Mouse (Mus musculus) kidney, postnatal 0 days (tissue): Measurements from ENCODE around the gene Phactr2. TPM values are rescaled to one million over a fixed set of nuclear protein-coding genes. Genes with fewer than 3 reads are reported as not detected.
A peak's percentile ranks its signal among the peaks of the same experiment; 100 is the strongest.

Experiments
- ATAC-seq: fragments of 200-750 bp; cut with Nextera tagmentation; replicated peaks from 2 replicates; pipeline ENCODE4 v1.8.0; 2017; ENCODE audit warnings: low read depth, moderate number of reproducible peaks, moderate TSS enrichment, moderate library complexity; ENCODE audit not compliant: low FRiP score
- DNase-seq: peaks from one replicate; pipeline ENCODE4 v3.0.0-alpha.2; 2016; ENCODE audit warnings: low spot score
- H3K27ac ChIP-seq: fragments of 300-500 bp; sonication (generic); 2 replicates; pipeline ENCODE4 v1.5.1; 2014; ENCODE audit warnings: mild to moderate bottlenecking
- H3K27me3 ChIP-seq: fragments of 300-500 bp; sonication (generic); 2 replicates; pipeline ENCODE4 v1.6.1; 2014; ENCODE audit warnings: low read length, mixed read lengths; ENCODE audit not compliant: insufficient read depth
- H3K36me3 ChIP-seq: fragments of 300-500 bp; sonication (generic); 2 replicates; pipeline ENCODE4 v1.6.1; 2014; ENCODE audit warnings: low read length, mixed read lengths; ENCODE audit not compliant: insufficient read depth
- H3K4me1 ChIP-seq: fragments of 300-500 bp; sonication (generic); replicated peaks from 2 replicates; pipeline ENCODE4 v1.6.1; 2014; ENCODE audit warnings: antibody characterized with exemption, low read length, mixed read lengths; ENCODE audit not compliant: insufficient read depth
- H3K4me2 ChIP-seq: fragments of 300-500 bp; sonication (generic); 2 replicates; pipeline ENCODE4 v1.6.1; 2014; ENCODE audit warnings: mild to moderate bottlenecking, low read length, moderate library complexity, mixed read lengths
- H3K4me3 ChIP-seq: fragments of 300-500 bp; sonication (generic); replicated peaks from 2 replicates; pipeline ENCODE4 v1.5.1; 2014; ENCODE audit warnings: low read depth, low read length
- H3K9ac ChIP-seq: fragments of 300-500 bp; sonication (generic); 2 replicates; pipeline ENCODE4 v1.6.1; 2014; ENCODE audit warnings: low read depth, low read length
- H3K9me3 ChIP-seq: fragments of 300-500 bp; sonication (generic); replicated peaks from 2 replicates; pipeline ENCODE4 v1.6.1; 2016; ENCODE audit warnings: low read length, inconsistent platforms, mixed read lengths
- CTCF ChIP-seq: IDR thresholded peaks from 2 replicates; pipeline ENCODE4 v1.5.1; 2016; ENCODE audit warnings: antibody characterized with exemption, low read depth, mild to moderate bottlenecking, moderate library complexity
- WGBS: fragments of 180-500 bp; shearing (Covaris S2); extraction: QIAGEN DNeasy Blood & Tissue Kit; methylation state at CpG from one replicate; pipeline ENCODE4 v1.1.7; 2014; 5-methylcytosine and 5-hydroxymethylcytosine counted together
- polyA plus RNA-seq: library from polyadenylated mRNA; unstranded; fragments of >200 nt; fragmentation: Nextera tagmentation; extraction: Ambion mirVana; gene quantifications from 2 replicates; pipeline ENCODE4 v1.2.1, GENCODE M21; 2015

Gene Phactr2
- polyA plus RNA-seq, 1 experiment from 2014 or later, result 26.4 TPM

DNA sequence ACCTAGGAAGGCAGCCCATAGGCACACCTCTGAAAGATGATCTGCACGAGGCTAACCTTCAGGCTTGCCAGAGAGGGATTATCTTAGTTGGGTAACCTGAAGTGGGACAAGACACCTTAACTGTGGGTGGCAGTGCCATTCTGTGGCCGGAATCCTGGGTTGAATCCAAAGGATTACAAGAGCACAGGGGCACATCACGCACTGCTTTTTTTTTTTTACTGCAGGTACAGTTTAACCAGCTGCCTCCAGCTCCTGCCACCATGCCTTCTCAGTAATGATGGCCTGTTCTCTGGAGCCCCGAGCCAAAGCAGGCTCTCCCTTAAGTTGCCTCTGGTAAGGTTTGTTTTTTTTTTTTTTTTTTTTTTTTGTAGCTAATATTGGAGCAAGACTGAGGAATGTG lies 33.9 kb downstream of the Phactr2 start:
- DNase-seq (no peak), ATAC-seq (no peak)
- Histone ChIP-seq H3K27ac (no peak overlapping the region), H3K9ac (no peak overlapping the region), H3K4me1 (no peaks in the 10 kb centered on the region), H3K27me3 (no peaks in the 10 kb centered on the region), H3K4me2 (no peak overlapping the region), H3K9me3 (no peaks in the 10 kb centered on the region), H3K4me3 (no peak overlapping the region), H3K36me3 (no peaks in the 10 kb centered on the region)
- no peak for TF ChIP-seq CTCF
- 68% methylated on average over 4 of the region's 4 CpGs for WGBS

DNA sequence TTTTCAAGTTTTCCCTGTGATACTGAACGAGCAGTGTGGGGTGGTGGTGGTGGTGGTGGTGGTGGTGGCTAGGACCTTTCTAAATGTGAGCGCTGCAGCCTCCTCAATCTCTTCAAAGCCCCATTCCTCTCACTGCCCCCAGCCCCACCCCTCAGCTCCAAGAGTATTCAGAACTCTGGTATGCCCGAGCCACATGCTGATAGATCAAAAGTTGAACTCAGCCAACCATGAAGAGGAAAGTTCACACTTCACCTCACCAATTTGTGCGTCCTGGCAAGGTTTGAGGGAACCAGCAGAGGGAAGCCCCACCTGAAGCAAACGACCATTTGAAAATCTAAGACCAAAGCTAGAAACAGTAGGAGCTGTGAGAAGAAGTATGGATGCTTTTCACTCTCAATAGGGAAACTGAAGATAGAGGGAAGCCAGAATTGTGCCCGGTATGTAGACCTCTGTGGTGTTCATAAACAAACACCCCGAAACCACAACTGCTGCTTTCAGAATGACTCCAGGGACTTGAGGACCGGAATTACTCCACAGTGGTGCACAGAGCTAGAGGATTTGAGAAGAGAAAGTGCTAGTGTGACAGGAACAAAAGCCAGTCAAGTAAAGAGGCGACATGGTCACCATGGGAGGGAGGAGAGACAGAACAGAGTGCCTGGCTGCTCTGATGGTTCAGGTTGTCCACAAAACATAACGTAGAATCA lies 35.9 kb downstream of the Phactr2 start:
- no peak overlapping the region for H3K4me2 ChIP-seq
- DNase-seq (no peak), ATAC-seq (peak; percentile 47; the same call in 1 of the 2 replicates)
- 57% methylated on average over 10 of the region's 10 CpGs for WGBS
- peak; percentile 39; the same call in 1 of the 2 replicates for TF ChIP-seq CTCF
- peak overlapping the region; percentile 25; the same call in 1 of the 2 replicates for H3K27ac ChIP-seq
- no peaks in the 10 kb centered on the region for H3K27me3 ChIP-seq
- no peak overlapping the region for H3K9ac ChIP-seq
- peaks cover 5% of the 10 kb centered on the region; the same call in 1 of the 2 replicates for H3K4me1 ChIP-seq
- no peak overlapping the region for H3K4me3 ChIP-seq
- H3K36me3 ChIP-seq, result no peaks in the 10 kb centered on the region
- no peaks in the 10 kb centered on the region for H3K9me3 ChIP-seq

GRCm38 (mm10) chr10:13437011-13437410 lies 37.2 kb downstream of the Phactr2 start:
- H3K27me3 ChIP-seq, result no peaks in the 10 kb centered on the region
- H3K9me3 ChIP-seq, result no peaks in the 10 kb centered on the region
- no peak for DNase-seq
- H3K36me3 ChIP-seq, result no peaks in the 10 kb centered on the region
- peak overlapping the region; percentile 25 for H3K27ac ChIP-seq
- H3K4me1 ChIP-seq, result peaks cover 6% of the 10 kb centered on the region; the same call in 1 of the 2 replicates
- H3K4me2 ChIP-seq, result no peak overlapping the region
- WGBS, result 59% methylated on average over 9 of the region's 9 CpGs
- H3K9ac ChIP-seq, result no peak overlapping the region
- TF ChIP-seq CTCF, result no peak
- no peak for ATAC-seq
- H3K4me3 ChIP-seq, result no peak overlapping the region

- Histone ChIP-seq H3K4me2 (no peak overlapping the region), H3K27me3 (no peaks in the 10 kb centered on the region), H3K36me3 (no peaks in the 10 kb centered on the region), H3K9ac (no peak overlapping the region), H3K9me3 (no peaks in the 10 kb centered on the region), H3K27ac (no peak overlapping the region), H3K4me1 (peaks cover 6% of the 10 kb centered on the region; the same call in 1 of the 2 replicates), H3K4me3 (no peak overlapping the region)
- DNase-seq (no peak), ATAC-seq (no peak)
- whole genome bisulfite sequencing, result 68% methylated on average over 7 of the region's 7 CpGs
- no peak for TF ChIP-seq CTCF
Observed at GRCm38 (mm10) chr10:13433016-13433415, 41.2 kb downstream of the Phactr2 start.

GRCm38 (mm10) chr10:13431641-13432540 lies 42.3 kb downstream of the Phactr2 start:
- Histone ChIP-seq H3K9me3 (no peaks in the 10 kb centered on the region), H3K27ac (0 out of 2 replicates have a peak overlapping the region, but pooled peaks have one; percentile 5), H3K4me3 (no peak overlapping the region), H3K9ac (no peak overlapping the region), H3K4me2 (no peak overlapping the region), H3K4me1 (peaks cover 6% of the 10 kb centered on the region; the same call in 1 of the 2 replicates), H3K36me3 (no peaks in the 10 kb centered on the region), H3K27me3 (no peaks in the 10 kb centered on the region)
- no peak for TF ChIP-seq CTCF
- WGBS, result 36% methylated on average over 8 of the region's 8 CpGs
- DNase-seq (peak; percentile 53), ATAC-seq (no peak)

- Histone ChIP-seq H3K27me3 (no peaks in the 10 kb centered on the region), H3K9ac (no peak overlapping the region), H3K27ac (no peak overlapping the region), H3K4me1 (peaks cover 6% of the 10 kb centered on the region; the same call in 1 of the 2 replicates), H3K4me2 (no peak overlapping the region), H3K9me3 (no peaks in the 10 kb centered on the region), H3K36me3 (no peaks in the 10 kb centered on the region), H3K4me3 (no peak overlapping the region)
- DNase-seq (peak; percentile 87), ATAC-seq (no peak)
- 19% methylated on average over 5 of the region's 5 CpGs for WGBS
- peak; percentile 86 for TF ChIP-seq CTCF
Observed at GRCm38 (mm10) chr10:13429766-13430165, 44.4 kb downstream of the Phactr2 start.
